Mouse (Mus musculus) liver, embryonic 14.5 days (tissue): ENCODE measurements around the gene Slc26a5.

ENCODE experiments used
- CTCF ChIP-seq: IDR thresholded peaks from 2 replicates; pipeline ENCODE4 v1.5.1; 2016; ENCODE audit warnings: antibody characterized with exemption, low read depth, control low read depth
- EP300 ChIP-seq: IDR thresholded peaks from 2 replicates; pipeline ENCODE4 v1.6.1; 2016; ENCODE audit warnings: antibody characterized with exemption, low read depth

- TF ChIP-seq CTCF = no peak
- TF ChIP-seq EP300 = no peak
Observed at GRCm38 (mm10) chr5:21804837-21805236, 60.6 kb downstream of the Slc26a5 start.
